Mouse (Mus musculus) midbrain, postnatal 0 days (tissue): ENCODE results near the gene Tex52. TPM values are rescaled to one million over a fixed set of nuclear protein-coding genes. Genes with fewer than 3 reads are reported as not detected.

Experiments used
- ATAC-seq: fragments of 200-750 bp; cut with Nextera tagmentation; 2 replicates; pipeline ENCODE4 v1.8.0; 2017; ENCODE audit warnings: moderate number of reproducible peaks, mild to moderate bottlenecking, moderate TSS enrichment, moderate library complexity; ENCODE audit not compliant: low FRiP score
- DNase-seq: peaks from one replicate; pipeline ENCODE4 v3.0.0-alpha.2; 2015; ENCODE audit warnings: low spot score
- H3K27ac ChIP-seq: fragments of 300-500 bp; sonication (generic); 2 replicates; pipeline ENCODE4 v1.5.1; 2014; ENCODE audit warnings: low read depth, mild to moderate bottlenecking, low read length, mixed read lengths
- H3K27me3 ChIP-seq: fragments of 300-500 bp; sonication (generic); 2 replicates; pipeline ENCODE4 v1.6.1; 2014; ENCODE audit warnings: low read length, control low read depth, mixed read lengths; ENCODE audit not compliant: insufficient read depth
- H3K36me3 ChIP-seq: fragments of 300-500 bp; sonication (generic); 2 replicates; pipeline ENCODE4 v1.6.1; 2014; ENCODE audit warnings: low read length, control low read depth, mixed read lengths; ENCODE audit not compliant: insufficient read depth
- H3K4me1 ChIP-seq: fragments of 300-500 bp; sonication (generic); 2 replicates; pipeline ENCODE4 v1.6.1; 2014; ENCODE audit warnings: mild to moderate bottlenecking, control low read depth, antibody characterized with exemption, low read length, mixed read lengths; ENCODE audit not compliant: insufficient read depth
- H3K4me2 ChIP-seq: fragments of 300-500 bp; sonication (generic); 2 replicates; pipeline ENCODE4 v1.6.1; 2014; ENCODE audit warnings: low read depth, mild to moderate bottlenecking, low read length, mixed read lengths; ENCODE audit not compliant: poor library complexity, severe bottlenecking
- H3K4me3 ChIP-seq: fragments of 300-500 bp; sonication (generic); 2 replicates; pipeline ENCODE4 v1.5.1; 2014; ENCODE audit warnings: low read depth, mild to moderate bottlenecking, low read length, moderate library complexity
- H3K9ac ChIP-seq: fragments of 300-500 bp; sonication (generic); replicated peaks from 2 replicates; pipeline ENCODE4 v1.6.1; 2014; ENCODE audit warnings: mild to moderate bottlenecking, low read length, moderate library complexity, mixed read lengths; ENCODE audit not compliant: poor library complexity, severe bottlenecking
- H3K9me3 ChIP-seq: fragments of 300-500 bp; sonication (generic); 2 replicates; pipeline ENCODE4 v1.6.1; 2016; ENCODE audit warnings: low read length, control low read depth
- CTCF ChIP-seq: IDR thresholded peaks from 2 replicates; pipeline ENCODE4 v1.5.1; 2016; ENCODE audit warnings: antibody characterized with exemption, mild to moderate bottlenecking
- WGBS: fragments of 180-500 bp; shearing (Covaris S2); extraction: QIAGEN DNeasy Blood & Tissue Kit; methylation state at CpG from one replicate; pipeline ENCODE4 v1.1.7; 2014; 5-methylcytosine and 5-hydroxymethylcytosine counted together
- polyA plus RNA-seq: library from polyadenylated mRNA; unstranded; fragments of >200 nt; fragmentation: Nextera tagmentation; extraction: Ambion mirVana; gene quantifications from 2 replicates; pipeline ENCODE4 v1.2.1, GENCODE M21; 2015
- total RNA-seq: library from RNA; depleted of rRNA; stranded (reverse); fragments of >200 nt; gene quantifications from 2 replicates; pipeline ENCODE4 v1.2.3, GENCODE M21; 2014; rRNA removed

Gene Tex52
- total and polyA plus RNA-seq, 2 experiments from 2014 or later, result 0.39 to 2.0 TPM

DNA sequence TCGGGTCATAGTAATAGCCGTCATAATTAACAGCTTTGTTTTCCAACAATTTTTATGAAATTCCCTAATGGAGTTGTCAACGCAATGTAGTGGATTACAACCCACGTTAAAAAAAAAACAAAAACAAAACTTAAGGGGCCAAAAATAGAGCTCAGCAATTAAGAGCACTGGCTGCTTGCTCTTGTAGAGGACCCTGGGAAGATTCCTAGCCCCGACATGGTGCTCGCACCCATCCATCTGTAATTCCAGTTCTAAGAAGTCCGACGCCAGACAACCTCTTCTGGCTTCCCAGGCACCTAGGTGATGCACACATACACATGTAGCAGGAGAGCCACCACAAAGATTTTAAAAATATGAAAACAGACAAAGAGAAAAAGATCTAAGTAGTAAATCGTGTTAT, 49.8 kb downstream of the Tex52 start:
- ATAC-seq (no peak), DNase-seq (no peak)
- Histone ChIP-seq H3K4me3 (peak overlapping the region; percentile 43), H3K27me3 (no peaks in the 10 kb centered on the region), H3K9me3 (no peaks in the 10 kb centered on the region), H3K4me2 (peak overlapping the region; percentile 71), H3K9ac (peak overlapping the region; percentile 58), H3K36me3 (peaks cover 7% of the 10 kb centered on the region; the same call in 1 of the 2 replicates), H3K27ac (peak overlapping the region; percentile 97), H3K4me1 (no peaks in the 10 kb centered on the region)
- 20% methylated on average over 9 of the region's 9 CpGs for WGBS
- no peak for TF ChIP-seq CTCF

DNA sequence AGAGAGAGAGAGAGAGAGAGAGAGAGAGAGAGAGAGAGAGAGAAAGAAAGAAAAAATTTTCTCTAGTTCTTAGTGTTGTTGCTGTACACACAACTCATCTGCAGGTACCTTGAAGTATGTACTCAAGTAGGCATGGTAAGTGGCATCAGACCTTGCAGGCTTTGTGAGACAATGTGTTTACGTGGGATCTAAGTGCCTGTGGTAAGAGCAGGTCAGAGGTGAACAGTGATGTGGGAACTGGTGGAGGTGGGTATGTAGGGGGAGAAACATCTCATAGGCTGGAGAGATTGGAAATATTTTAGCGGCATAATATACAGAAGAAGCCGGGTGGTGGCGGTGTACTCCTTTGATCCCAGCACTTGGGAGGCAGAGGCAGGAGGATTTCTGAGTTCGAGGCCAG, 52.3 kb downstream of the Tex52 start:
- no peaks in the 10 kb centered on the region for H3K4me1 ChIP-seq
- H3K27ac ChIP-seq, result no peak overlapping the region
- H3K4me2 ChIP-seq, result no peak overlapping the region
- WGBS, result 95% methylated on average over 5 of the region's 5 CpGs
- ATAC-seq, result no peak
- H3K9me3 ChIP-seq, result no peaks in the 10 kb centered on the region
- TF ChIP-seq CTCF, result no peak
- H3K27me3 ChIP-seq, result no peaks in the 10 kb centered on the region
- H3K36me3 ChIP-seq, result peaks cover 27% of the 10 kb centered on the region
- DNase-seq, result no peak
- H3K4me3 ChIP-seq, result no peak overlapping the region
- no peak overlapping the region for H3K9ac ChIP-seq

DNA sequence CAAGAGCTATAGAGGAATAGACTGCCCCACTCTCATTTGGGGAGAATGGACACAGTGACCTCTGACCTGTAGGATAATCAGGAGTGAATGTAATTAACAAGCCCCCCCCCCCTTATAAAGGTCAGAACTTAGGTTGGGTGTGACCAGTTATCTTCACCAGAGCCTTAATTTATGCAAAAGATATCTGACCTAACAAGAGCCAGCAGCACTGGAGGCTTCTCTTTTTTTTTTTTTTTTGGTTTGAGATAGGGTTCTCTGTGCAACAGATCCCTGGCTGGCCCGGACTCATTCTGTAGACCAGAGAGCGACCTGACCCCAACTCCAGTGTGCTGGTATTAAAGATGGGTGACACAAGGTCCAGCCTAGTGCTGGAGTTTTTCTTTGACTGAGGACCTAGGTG, 54.0 kb downstream of the Tex52 start:
- Histone ChIP-seq H3K4me1 (no peaks in the 10 kb centered on the region), H3K9ac (no peak overlapping the region), H3K4me3 (no peak overlapping the region), H3K27ac (no peak overlapping the region), H3K36me3 (peaks cover 43% of the 10 kb centered on the region), H3K9me3 (no peaks in the 10 kb centered on the region), H3K27me3 (no peaks in the 10 kb centered on the region), H3K4me2 (no peak overlapping the region)
- ATAC-seq, result no peak
- TF ChIP-seq CTCF, result no peak
- 97% methylated on average over 2 of the region's 2 CpGs for WGBS
- DNase-seq, result no peak

DNA sequence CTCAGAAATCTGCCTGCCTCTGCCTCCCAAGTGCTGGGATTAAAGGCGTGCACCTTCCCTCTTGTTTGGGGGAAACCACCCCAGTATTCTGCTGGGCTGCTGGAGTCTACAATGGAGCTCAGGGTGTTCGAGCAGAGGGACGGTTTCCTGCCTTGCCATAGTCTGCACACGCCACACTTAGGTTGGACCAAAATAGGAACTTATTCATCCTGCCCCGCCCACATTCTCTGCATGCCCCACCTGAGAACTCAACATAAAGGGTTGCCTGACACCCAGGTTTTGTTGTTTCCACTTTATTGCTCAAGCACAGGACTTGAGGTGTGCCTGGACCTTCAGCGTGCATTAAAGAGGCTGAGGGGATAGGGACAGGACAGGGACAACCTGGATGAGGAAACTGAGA, 54.6 kb downstream of the Tex52 start:
- DNase-seq, result no peak

DNA sequence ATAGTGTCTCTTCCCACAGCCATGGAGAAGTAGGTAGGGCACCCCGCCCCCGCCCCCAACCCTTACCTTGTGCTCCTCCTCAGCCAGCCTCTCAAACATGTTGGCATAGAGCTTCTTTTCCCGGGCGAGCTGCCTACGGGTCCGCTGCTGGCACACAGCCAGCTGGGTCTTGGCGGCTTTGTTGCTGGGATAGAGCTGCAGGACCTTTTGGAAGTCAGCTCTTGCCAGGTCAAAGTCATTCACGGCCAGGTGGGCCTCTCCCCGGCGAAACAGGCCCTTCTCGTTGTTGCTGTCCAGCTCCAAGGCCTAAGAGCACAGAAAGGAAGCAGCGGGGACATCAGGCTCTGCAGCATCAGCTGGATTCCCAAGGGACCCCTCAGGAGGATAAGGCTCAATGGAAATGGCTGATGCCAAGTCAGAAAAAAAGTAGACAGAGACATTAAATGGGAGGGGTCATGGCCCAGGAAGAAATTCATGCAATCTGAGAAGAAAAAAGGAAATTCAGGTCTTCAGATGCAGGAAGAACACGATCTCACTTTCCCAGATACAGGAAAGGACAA, 57.2 kb downstream of the Tex52 start:
- no peaks in the 10 kb centered on the region for H3K9me3 ChIP-seq
- H3K9ac ChIP-seq, result no peak overlapping the region
- ATAC-seq, result no peak

More for the DNA sequence above, 54.6 kb downstream of the Tex52 start:
- Histone ChIP-seq H3K27me3 (no peaks in the 10 kb centered on the region), H3K36me3 (peaks cover 48% of the 10 kb centered on the region), H3K27ac (no peak overlapping the region), H3K4me3 (no peak overlapping the region), H3K9ac (no peak overlapping the region), H3K4me2 (no peak overlapping the region), H3K4me1 (no peaks in the 10 kb centered on the region), H3K9me3 (no peaks in the 10 kb centered on the region)
- no peak for ATAC-seq
- 94% methylated on average over 6 of the region's 6 CpGs for WGBS
- no peak for TF ChIP-seq CTCF

DNA sequence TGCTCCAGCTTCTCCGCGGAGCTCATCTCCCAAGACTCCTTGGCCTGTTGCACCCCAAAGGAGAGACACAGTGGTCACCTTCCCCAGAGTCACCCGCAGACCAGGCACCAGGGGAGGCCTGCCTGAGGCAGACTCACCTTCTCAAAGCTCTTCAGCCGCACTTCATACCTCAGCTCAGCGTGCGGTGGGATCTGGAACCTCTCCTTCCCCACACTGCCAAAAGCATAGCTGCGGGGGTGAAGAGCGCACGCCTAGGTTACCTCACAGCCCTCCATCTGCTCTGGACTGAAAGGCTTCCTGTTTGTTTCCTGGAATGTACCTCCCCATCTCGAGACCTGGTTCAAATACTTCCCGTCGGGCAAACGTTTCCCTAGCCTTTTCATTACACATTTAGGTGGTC, 58.3 kb downstream of the Tex52 start:
- no peak for ATAC-seq
- Histone ChIP-seq H3K4me3 (no peak overlapping the region), H3K9me3 (no peaks in the 10 kb centered on the region), H3K4me2 (no peak overlapping the region), H3K36me3 (peaks cover 55% of the 10 kb centered on the region), H3K27me3 (no peaks in the 10 kb centered on the region), H3K9ac (no peak overlapping the region), H3K4me1 (peaks cover 2% of the 10 kb centered on the region; the same call in 1 of the 2 replicates), H3K27ac (no peak overlapping the region)
- DNase-seq, result no peak
- no peak for TF ChIP-seq CTCF
- 92% methylated on average over 13 of the region's 13 CpGs for WGBS

More for the DNA sequence above, 57.2 kb downstream of the Tex52 start:
- no peaks in the 10 kb centered on the region for H3K27me3 ChIP-seq
- H3K27ac ChIP-seq, result no peak overlapping the region
- peaks cover 59% of the 10 kb centered on the region for H3K36me3 ChIP-seq
- 77% methylated on average over 13 of the region's 13 CpGs for WGBS
- H3K4me3 ChIP-seq, result no peak overlapping the region
- no peak overlapping the region for H3K4me2 ChIP-seq
- no peak for TF ChIP-seq CTCF
- no peak for DNase-seq
- H3K4me1 ChIP-seq, result peaks cover 2% of the 10 kb centered on the region; the same call in 1 of the 2 replicates

Other genes starting within 250 kb of the Tex52 start
- 143 and 160 TPM in 2 replicates for gene Tspan9, start 231.9 kb upstream of the Tex52 start, total RNA-seq
- gene Tspan9, start 231.9 kb upstream of the Tex52 start, polyA plus RNA-seq, result 50.9 and 58.8 TPM in 2 replicates
- 0.42 and 0.82 TPM in 2 replicates for gene Tead4, start 74.6 kb upstream of the Tex52 start, total RNA-seq
- 0.17 and 0.27 TPM in 2 replicates for gene Tead4, start 74.6 kb upstream of the Tex52 start, polyA plus RNA-seq
- gene Tulp3, start 19.6 kb upstream of the Tex52 start, total RNA-seq, result 14.1 and 14.3 TPM in 2 replicates
- gene Tulp3, start 19.6 kb upstream of the Tex52 start, polyA plus RNA-seq, result 11.7 and 14.7 TPM in 2 replicates
- gene Rhno1, start 12.5 kb upstream of the Tex52 start, total RNA-seq, result 20.7 and 21.8 TPM in 2 replicates
- 50.8 and 51.2 TPM in 2 replicates for gene Rhno1, start 12.5 kb upstream of the Tex52 start, polyA plus RNA-seq
- 4.8 and 8.5 TPM in 2 replicates for gene Foxm1, start 12.5 kb upstream of the Tex52 start, total RNA-seq
- 2.5 and 2.9 TPM in 2 replicates for gene Foxm1, start 12.5 kb upstream of the Tex52 start, polyA plus RNA-seq
- gene Gm44596, start within 50 bp of the Tex52 start, total RNA-seq, result not detected in 2 replicates
- gene Gm44596, start within 50 bp of the Tex52 start, polyA plus RNA-seq, result not detected in 2 replicates
- 11.6 and 12.6 TPM in 2 replicates for gene Nrip2, start 23.8 kb downstream of the Tex52 start, total RNA-seq
- gene Nrip2, start 23.8 kb downstream of the Tex52 start, polyA plus RNA-seq, result 13.0 and 14.5 TPM in 2 replicates
- gene Itfg2, start 49.5 kb downstream of the Tex52 start, total RNA-seq, result 37.3 and 40.2 TPM in 2 replicates
- gene Itfg2, start 49.5 kb downstream of the Tex52 start, polyA plus RNA-seq, result 37.4 and 41.5 TPM in 2 replicates
- gene Fkbp4, start 63.2 kb downstream of the Tex52 start, total RNA-seq, result 164 and 180 TPM in 2 replicates
- 245 and 253 TPM in 2 replicates for gene Fkbp4, start 63.2 kb downstream of the Tex52 start, polyA plus RNA-seq
- gene Pzp, start 151.3 kb downstream of the Tex52 start, total RNA-seq, result not detected in 2 replicates
- gene Pzp, start 151.3 kb downstream of the Tex52 start, polyA plus RNA-seq, result 0.16 TPM in 1 of 2 replicates, not detected in the other
- 0.16 and 0.28 TPM in 2 replicates for gene A2ml1, start 206.2 kb downstream of the Tex52 start, total RNA-seq
- gene A2ml1, start 206.2 kb downstream of the Tex52 start, polyA plus RNA-seq, result 7.4 and 7.9 TPM in 2 replicates
- not detected in 2 replicates for gene Klrb1a, start 248.1 kb downstream of the Tex52 start, total RNA-seq
- gene Klrb1a, start 248.1 kb downstream of the Tex52 start, polyA plus RNA-seq, result not detected in 2 replicates